Mouse (Mus musculus) spleen, postnatal 10 days (tissue): ENCODE measurements around the gene Dmrt1.
A peak's percentile ranks its signal among the peaks of the same experiment; 100 is the strongest.

ENCODE experiments used
- DNase-seq, 2 experiments: peaks; one replicate each; pipeline ENCODE4 v3.0.0; 2021 to 2022; ENCODE audit warnings: low spot score in 2 of 2

Gene Dmrt1

GRCm38 (mm10) chr19:25622291-25623251 lies 117.2 kb downstream of the Dmrt1 start:
- DNase-seq, result peak; percentile 40 to 74

- peak in 1 of 2 experiments; percentile 64 for DNase-seq
Observed at GRCm38 (mm10) chr19:25628490-25628889, 123.1 kb downstream of the Dmrt1 start.

DNA sequence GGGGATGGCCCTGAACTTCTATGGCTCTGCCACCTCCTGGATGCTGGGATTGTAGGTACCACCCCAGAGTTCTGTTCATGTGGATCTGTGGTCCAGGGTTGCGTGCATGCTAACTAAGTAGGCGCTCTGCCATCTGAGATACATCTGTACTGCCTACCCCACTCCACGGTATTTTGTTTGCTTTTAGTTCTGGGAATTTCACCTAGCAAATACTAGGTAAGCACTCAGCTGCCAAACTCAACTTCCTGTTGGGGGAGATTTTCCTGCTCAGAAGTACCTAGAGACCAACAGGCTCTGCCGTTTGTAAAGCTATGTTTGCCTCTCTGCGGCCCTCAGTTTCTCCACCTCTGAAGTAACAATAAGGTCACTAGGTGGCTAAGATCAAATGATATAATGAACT lies 129.7 kb downstream of the Dmrt1 start:
- DNase-seq, result no peak

GRCm38 (mm10) chr19:25635622-25636244 lies 130.3 kb downstream of the Dmrt1 start:
- peak in 1 of 2 experiments; percentile 50 for DNase-seq

- no peak for DNase-seq
Observed at GRCm38 (mm10) chr19:25638766-25639361, 133.4 kb downstream of the Dmrt1 start.

DNA sequence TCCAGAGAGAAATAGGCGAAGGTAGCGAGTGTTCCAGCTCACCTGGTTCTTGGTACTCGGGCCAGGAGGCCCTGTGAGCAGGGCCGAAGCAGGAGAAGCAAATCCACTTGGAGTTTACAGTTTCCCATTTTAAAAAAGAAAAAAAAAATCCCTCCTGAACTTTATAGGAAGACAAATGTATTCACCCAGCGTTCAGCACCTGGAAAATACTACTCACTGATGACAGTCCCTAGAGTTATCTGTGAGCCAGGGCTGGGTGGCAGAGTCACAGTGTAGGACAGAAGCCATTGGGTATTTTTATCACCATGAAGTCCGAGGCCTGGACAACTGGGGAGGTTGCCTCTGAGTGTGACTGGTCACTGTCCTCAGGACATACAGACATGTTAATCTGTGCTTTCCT lies 136.4 kb downstream of the Dmrt1 start:
- no peak for DNase-seq

GRCm38 (mm10) chr19:25647136-25647535 lies 141.7 kb downstream of the Dmrt1 start:
- DNase-seq, result no peak

- DNase-seq, result no peak
Observed at GRCm38 (mm10) chr19:25648701-25649100, 143.3 kb downstream of the Dmrt1 start.

- no peak for DNase-seq
Observed at GRCm38 (mm10) chr19:25650474-25650873, 145.1 kb downstream of the Dmrt1 start.

GRCm38 (mm10) chr19:25652560-25652959 lies 147.1 kb downstream of the Dmrt1 start:
- DNase-seq, result no peak
